Mouse (Mus musculus) stomach, embryonic 15.5 days (tissue): Measurements from ENCODE around the gene Srrm3. TPM values are rescaled to one million over a fixed set of nuclear protein-coding genes. Genes with fewer than 3 reads are reported as not detected.

Experiments
- ATAC-seq: fragments of 200-750 bp; cut with Nextera tagmentation; 2 replicates; pipeline ENCODE4 v1.8.0; 2017; ENCODE audit warnings: low read depth, moderate number of reproducible peaks, moderate TSS enrichment; ENCODE audit not compliant: insufficient read depth, low FRiP score
- H3K27ac ChIP-seq: fragments of 300-500 bp; sonication (generic); 2 replicates; pipeline ENCODE4 v1.5.1; 2015; ENCODE audit warnings: mild to moderate bottlenecking, inconsistent platforms
- H3K27me3 ChIP-seq: fragments of 300-500 bp; sonication (generic); replicated peaks from 2 replicates; pipeline ENCODE4 v1.6.1; 2015; ENCODE audit warnings: inconsistent platforms
- H3K36me3 ChIP-seq: fragments of 300-500 bp; sonication (generic); 2 replicates; pipeline ENCODE4 v1.6.1; 2015; ENCODE audit warnings: inconsistent platforms
- H3K4me1 ChIP-seq: fragments of 300-500 bp; sonication (generic); 2 replicates; pipeline ENCODE4 v1.6.1; 2015; ENCODE audit warnings: inconsistent platforms
- H3K4me2 ChIP-seq: fragments of 300-500 bp; sonication (generic); 2 replicates; pipeline ENCODE4 v1.6.1; 2015; ENCODE audit warnings: mild to moderate bottlenecking, inconsistent platforms
- H3K4me3 ChIP-seq: fragments of 300-500 bp; sonication (generic); replicated peaks from 2 replicates; pipeline ENCODE4 v1.5.1; 2015; ENCODE audit warnings: inconsistent platforms
- H3K9ac ChIP-seq: fragments of 300-500 bp; sonication (generic); 2 replicates; pipeline ENCODE4 v1.6.1; 2015; ENCODE audit warnings: inconsistent platforms
- H3K9me3 ChIP-seq: fragments of 300-500 bp; sonication (generic); 2 replicates; pipeline ENCODE4 v1.6.1; 2016; ENCODE audit warnings: inconsistent platforms
- WGBS: fragments of 180-500 bp; shearing (Covaris S2); methylation state at CpG from one replicate; pipeline ENCODE4 v1.1.7; 2015; 5-methylcytosine and 5-hydroxymethylcytosine counted together
- polyA plus RNA-seq: library from polyadenylated mRNA; unstranded; fragments of >200 nt; fragmentation: Nextera tagmentation; extraction: Ambion mirVana; gene quantifications from 2 replicates; pipeline ENCODE4 v1.2.1, GENCODE M21; 2015

The Srrm3 gene
- polyA plus RNA-seq, 1 experiment from 2014 or later: 4.2 TPM

- under 1% methylated on average over 15 of the region's 15 CpGs for WGBS
- H3K4me3 ChIP-seq: no peak overlapping the region
- H3K9me3 ChIP-seq: no peaks in the 10 kb centered on the region
- peaks cover 9% of the 10 kb centered on the region for H3K4me1 ChIP-seq
- H3K27ac ChIP-seq: peak overlapping the region; percentile 40; the same call in 1 of the 2 replicates
- peak; percentile 80; the same call in 1 of the 2 replicates for ATAC-seq
- no peaks in the 10 kb centered on the region for H3K36me3 ChIP-seq
- H3K4me2 ChIP-seq: no peak overlapping the region
- H3K9ac ChIP-seq: no peak overlapping the region
- peaks cover 46% of the 10 kb centered on the region for H3K27me3 ChIP-seq
These were observed 44.3 kb downstream of the Srrm3 start for GRCm38 (mm10) chr5:135851024-135851423.

- Histone ChIP-seq H3K9me3 (no peaks in the 10 kb centered on the region), H3K4me2 (no peak overlapping the region), H3K27me3 (peaks cover 51% of the 10 kb centered on the region), H3K36me3 (no peaks in the 10 kb centered on the region), H3K4me3 (no peak overlapping the region), H3K4me1 (peaks cover 9% of the 10 kb centered on the region), H3K9ac (no peak overlapping the region), H3K27ac (no peak overlapping the region)
- no peak for ATAC-seq
- 11% methylated on average over 14 of the region's 14 CpGs for WGBS
These were observed 44.8 kb downstream of the Srrm3 start for GRCm38 (mm10) chr5:135851481-135851880.

DNA sequence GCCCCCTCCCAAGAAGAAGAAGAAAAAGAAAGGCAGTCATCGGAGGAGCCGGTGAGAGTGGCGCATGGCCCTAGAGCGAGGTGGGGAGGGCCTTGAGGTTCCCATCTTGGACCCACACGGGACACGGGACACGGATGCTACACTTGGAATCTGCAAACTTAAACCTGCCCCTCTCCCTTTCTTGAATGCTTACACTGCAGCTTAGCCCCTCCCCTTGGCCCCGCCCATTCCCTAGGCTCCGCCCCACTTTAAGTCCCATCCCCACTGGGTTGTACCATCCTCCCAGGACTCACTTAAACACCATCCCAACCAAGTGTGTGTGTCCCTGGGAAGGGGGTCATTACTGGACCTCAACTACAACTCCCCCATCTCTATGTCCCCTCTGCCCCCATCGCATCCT is 45.7 kb downstream of the Srrm3 start:
- WGBS: 1% methylated on average over 10 of the region's 10 CpGs
- Histone ChIP-seq H3K4me3 (no peak overlapping the region), H3K4me2 (no peak overlapping the region), H3K27ac (no peak overlapping the region), H3K27me3 (peaks cover 60% of the 10 kb centered on the region), H3K9me3 (no peaks in the 10 kb centered on the region), H3K36me3 (no peaks in the 10 kb centered on the region), H3K4me1 (peaks cover 9% of the 10 kb centered on the region), H3K9ac (no peak overlapping the region)
- no peak for ATAC-seq

GRCm38 (mm10) chr5:135853731-135854130 is 47.0 kb downstream of the Srrm3 start:
- H3K4me3 ChIP-seq: no peak overlapping the region
- ATAC-seq: no peak
- WGBS: 45% methylated on average over 7 of the region's 7 CpGs
- no peak overlapping the region for H3K27ac ChIP-seq
- H3K4me1 ChIP-seq: peaks cover 9% of the 10 kb centered on the region
- H3K9ac ChIP-seq: no peak overlapping the region
- H3K27me3 ChIP-seq: peaks cover 73% of the 10 kb centered on the region
- H3K4me2 ChIP-seq: no peak overlapping the region
- no peaks in the 10 kb centered on the region for H3K36me3 ChIP-seq
- H3K9me3 ChIP-seq: no peaks in the 10 kb centered on the region

- Histone ChIP-seq H3K36me3 (no peaks in the 10 kb centered on the region), H3K9me3 (no peaks in the 10 kb centered on the region), H3K27me3 (peaks cover 71% of the 10 kb centered on the region), H3K4me2 (no peak overlapping the region), H3K27ac (no peak overlapping the region), H3K9ac (no peak overlapping the region), H3K4me1 (peaks cover 9% of the 10 kb centered on the region), H3K4me3 (no peak overlapping the region)
- no peak for ATAC-seq
- WGBS: 0% methylated on average over 4 of the region's 4 CpGs
These were observed 48.5 kb downstream of the Srrm3 start for GRCm38 (mm10) chr5:135855156-135855555.

DNA sequence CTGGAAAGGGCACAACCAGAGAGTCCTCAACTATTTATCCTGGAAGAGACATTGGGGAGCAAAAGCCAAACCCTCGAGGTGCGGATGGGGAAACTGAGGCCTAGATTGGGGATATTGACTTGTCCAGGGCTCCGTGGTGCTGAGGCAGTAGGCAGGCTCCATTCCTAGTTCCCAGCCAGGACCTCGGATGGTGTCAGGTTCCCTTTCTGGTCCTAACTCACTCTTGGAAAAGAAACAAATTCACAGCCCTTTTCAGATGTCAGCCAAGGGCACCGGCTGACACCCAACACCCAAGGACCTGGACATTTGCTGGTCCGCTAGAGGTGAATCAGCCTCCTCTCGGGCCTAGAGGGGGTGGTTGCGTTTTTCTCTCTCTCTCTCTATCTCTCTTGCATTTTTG is 60.0 kb downstream of the Srrm3 start:
- Histone ChIP-seq H3K27me3 (peaks cover 61% of the 10 kb centered on the region), H3K4me1 (peaks cover 11% of the 10 kb centered on the region), H3K4me2 (no peak overlapping the region), H3K27ac (no peak overlapping the region), H3K9ac (no peak overlapping the region), H3K36me3 (no peaks in the 10 kb centered on the region), H3K9me3 (no peaks in the 10 kb centered on the region), H3K4me3 (no peak overlapping the region)
- ATAC-seq: no peak
- WGBS: 40% methylated on average over 8 of the region's 8 CpGs

DNA sequence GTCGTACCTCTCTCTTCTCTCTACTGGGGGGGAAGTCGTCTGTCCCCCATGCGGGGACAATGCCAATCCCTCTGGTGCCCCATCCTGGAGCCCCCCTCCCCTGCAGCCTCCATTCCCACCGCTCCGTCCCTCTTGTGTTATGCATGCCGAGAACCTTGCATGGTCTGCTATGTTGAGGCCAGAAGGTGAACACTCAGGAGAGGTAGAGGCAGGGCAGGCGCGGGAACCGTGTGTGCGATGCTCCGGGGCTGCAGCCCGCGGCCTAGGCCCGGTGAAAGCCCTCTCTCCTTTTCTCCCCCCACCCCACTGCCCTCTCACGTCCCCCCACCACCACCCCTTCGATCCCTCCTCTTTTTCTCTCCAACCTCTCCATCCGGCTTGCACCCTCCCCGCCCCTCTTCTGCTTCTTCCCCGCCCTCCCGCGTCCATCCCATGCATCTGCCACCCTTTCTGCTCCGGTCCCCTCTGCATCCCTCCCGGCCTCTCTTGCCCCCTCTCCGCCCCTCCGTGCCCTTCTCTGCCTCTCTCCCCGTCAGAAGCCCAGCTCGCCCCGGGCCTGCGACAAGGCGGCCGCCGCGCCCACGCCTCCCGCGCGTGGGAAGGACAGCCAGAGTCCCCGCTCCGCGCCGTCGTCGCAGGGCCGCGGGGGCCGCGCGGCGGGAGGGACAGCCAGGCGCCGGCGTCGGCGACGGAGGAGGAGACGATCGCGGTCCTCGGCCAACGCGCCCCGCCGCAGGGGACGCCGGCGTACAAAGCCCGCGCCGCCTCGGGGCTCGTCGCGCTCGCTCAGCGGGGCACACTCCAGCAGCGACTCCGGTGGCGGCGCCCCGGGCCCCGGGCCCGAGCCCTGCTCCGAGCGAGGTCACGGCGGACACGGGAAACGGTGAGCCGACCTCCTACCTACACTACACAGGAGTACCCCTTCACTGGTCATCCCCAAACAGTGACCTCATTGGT is 61.2 kb downstream of the Srrm3 start:
- H3K27ac ChIP-seq: no peak overlapping the region
- H3K4me2 ChIP-seq: peak overlapping the region; percentile 93
- ATAC-seq: no peak
- H3K9me3 ChIP-seq: no peaks in the 10 kb centered on the region
- H3K4me3 ChIP-seq: peak overlapping the region; percentile 50
- 2% methylated on average over 86 of the region's 89 CpGs for WGBS
- peaks cover 11% of the 10 kb centered on the region for H3K4me1 ChIP-seq
- H3K27me3 ChIP-seq: peaks cover 62% of the 10 kb centered on the region
- 0 out of 2 replicates have a peak overlapping the region, but pooled peaks have one; percentile 21 for H3K9ac ChIP-seq
- no peaks in the 10 kb centered on the region for H3K36me3 ChIP-seq

GRCm38 (mm10) chr5:135868653-135869052 is 62.0 kb downstream of the Srrm3 start:
- Histone ChIP-seq H3K27ac (no peak overlapping the region), H3K4me3 (peak overlapping the region; percentile 50), H3K36me3 (no peaks in the 10 kb centered on the region), H3K27me3 (peaks cover 64% of the 10 kb centered on the region), H3K9me3 (no peaks in the 10 kb centered on the region), H3K4me1 (peaks cover 14% of the 10 kb centered on the region), H3K9ac (no peak overlapping the region), H3K4me2 (peak overlapping the region; percentile 93)
- WGBS: 4% methylated on average over 27 of the region's 27 CpGs
- ATAC-seq: no peak

DNA sequence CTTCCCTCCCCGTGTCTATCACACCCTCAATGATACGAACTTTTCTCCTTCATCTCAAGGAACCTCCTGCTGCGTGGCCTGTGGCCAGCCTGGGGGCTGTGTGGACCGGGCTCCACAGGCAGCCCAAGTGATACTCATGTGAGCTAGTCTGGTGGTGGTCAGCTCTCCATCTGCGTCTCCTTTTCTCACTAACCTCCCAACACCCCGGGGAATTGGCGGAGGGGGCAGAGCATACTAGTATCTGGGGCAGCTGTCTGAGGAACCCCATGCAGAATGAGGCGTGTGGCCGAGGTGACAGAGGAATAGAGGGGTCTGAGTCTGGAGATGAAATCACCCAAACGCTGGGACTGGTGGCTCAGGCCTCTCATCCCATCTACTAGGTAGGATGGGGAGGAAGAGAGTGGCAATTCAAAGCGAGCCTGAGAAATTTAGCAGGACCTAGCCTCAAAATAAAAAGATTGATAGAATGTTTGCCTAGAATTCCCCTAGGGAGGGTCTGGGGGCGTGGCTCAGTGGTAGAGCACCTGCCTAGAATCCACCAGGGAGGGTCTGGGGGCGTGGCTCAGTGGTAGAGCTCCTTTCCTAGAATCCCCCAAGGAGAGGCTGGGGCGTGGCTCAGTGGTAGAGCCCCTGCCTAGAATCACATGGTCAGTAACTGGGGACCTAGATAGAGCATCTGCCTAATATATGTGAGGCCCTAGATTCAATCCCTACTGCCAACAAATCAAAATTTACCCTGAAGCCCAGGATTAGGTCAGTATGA is 63.2 kb downstream of the Srrm3 start:
- Histone ChIP-seq H3K4me1 (peaks cover 14% of the 10 kb centered on the region), H3K9me3 (no peaks in the 10 kb centered on the region), H3K27me3 (peaks cover 59% of the 10 kb centered on the region), H3K36me3 (no peaks in the 10 kb centered on the region), H3K27ac (no peak overlapping the region), H3K9ac (no peak overlapping the region), H3K4me2 (no peak overlapping the region), H3K4me3 (no peak overlapping the region)
- 60% methylated on average over 14 of the region's 14 CpGs for WGBS
- ATAC-seq: no peak

DNA sequence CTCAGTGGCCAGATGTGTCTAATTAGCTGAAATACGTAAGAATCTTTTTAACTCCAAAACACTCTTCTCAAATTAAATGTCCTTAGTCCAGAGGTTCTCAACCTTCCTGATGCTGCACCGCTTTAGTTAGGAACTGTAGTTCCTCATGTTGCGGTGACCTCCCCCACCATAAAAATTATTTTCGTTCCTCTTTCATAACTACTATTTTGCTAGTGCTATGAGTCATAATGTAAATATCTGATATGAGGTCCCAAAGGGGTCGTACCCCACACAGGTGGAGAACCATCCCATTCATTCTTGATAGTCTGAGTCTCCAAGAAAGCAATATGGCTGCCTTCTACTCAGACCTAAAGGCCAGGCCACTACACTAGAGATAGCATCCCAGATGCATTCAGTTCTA is 63.8 kb downstream of the Srrm3 start:
- Histone ChIP-seq H3K27me3 (peaks cover 58% of the 10 kb centered on the region), H3K9me3 (no peaks in the 10 kb centered on the region), H3K4me3 (no peak overlapping the region), H3K27ac (no peak overlapping the region), H3K4me2 (no peak overlapping the region), H3K4me1 (peaks cover 14% of the 10 kb centered on the region), H3K36me3 (no peaks in the 10 kb centered on the region), H3K9ac (no peak overlapping the region)
- ATAC-seq: no peak
- WGBS: 80% methylated on average over 5 of the region's 5 CpGs

DNA sequence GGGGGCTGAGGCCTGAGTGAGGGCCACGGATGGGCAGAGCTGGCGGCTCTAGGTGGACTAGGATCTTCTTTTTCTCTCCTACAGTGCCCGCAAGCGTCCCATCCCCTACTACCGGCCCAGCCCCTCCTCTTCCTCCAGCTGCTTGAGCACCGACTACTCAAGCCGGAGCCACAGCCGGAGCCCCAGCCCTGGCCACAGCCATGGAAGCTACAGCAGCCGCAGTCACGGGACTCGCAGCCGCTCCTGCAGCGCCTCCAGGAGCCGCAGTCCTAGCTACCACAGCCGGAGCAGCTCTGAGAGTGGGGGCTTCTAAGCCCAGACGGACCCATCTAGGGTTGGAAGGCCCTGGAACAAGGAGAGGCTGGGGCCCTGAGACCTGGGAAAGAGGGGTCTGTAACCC is 66.3 kb downstream of the Srrm3 start:
- peaks cover 19% of the 10 kb centered on the region for H3K4me1 ChIP-seq
- peaks cover 40% of the 10 kb centered on the region for H3K27me3 ChIP-seq
- 14% methylated on average over 16 of the region's 16 CpGs for WGBS
- no peaks in the 10 kb centered on the region for H3K9me3 ChIP-seq
- no peak overlapping the region for H3K27ac ChIP-seq
- H3K4me3 ChIP-seq: no peak overlapping the region
- no peaks in the 10 kb centered on the region for H3K36me3 ChIP-seq
- no peak for ATAC-seq
- no peak overlapping the region for H3K9ac ChIP-seq
- H3K4me2 ChIP-seq: peak overlapping the region; percentile 37

DNA sequence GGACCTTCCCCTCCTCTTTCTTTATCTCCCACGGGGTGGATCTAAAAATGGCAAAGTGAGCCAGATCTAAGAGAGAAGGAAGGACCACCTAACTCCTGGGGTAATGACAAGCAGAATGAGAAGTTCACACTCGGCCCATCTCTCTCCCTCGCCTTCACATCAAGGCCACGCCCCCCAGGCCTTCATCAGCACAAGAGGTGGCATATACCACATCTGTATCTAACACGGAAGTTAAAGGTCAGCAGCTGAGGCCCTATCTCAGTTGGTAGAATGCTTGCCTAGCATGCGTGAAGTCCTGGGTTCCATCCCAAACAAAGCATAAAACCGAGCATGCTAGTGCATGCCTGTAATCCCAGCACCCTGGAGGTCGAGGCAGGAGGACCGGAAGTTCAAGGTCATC is 67.1 kb downstream of the Srrm3 start:
- H3K27ac ChIP-seq: no peak overlapping the region
- ATAC-seq: no peak
- no peak overlapping the region for H3K9ac ChIP-seq
- H3K27me3 ChIP-seq: peaks cover 32% of the 10 kb centered on the region
- no peaks in the 10 kb centered on the region for H3K9me3 ChIP-seq
- H3K4me3 ChIP-seq: no peak overlapping the region
- no peak overlapping the region for H3K4me2 ChIP-seq
- peaks cover 14% of the 10 kb centered on the region for H3K4me1 ChIP-seq
- H3K36me3 ChIP-seq: no peaks in the 10 kb centered on the region
- 50% methylated on average over 9 of the region's 9 CpGs for WGBS
